Mouse (Mus musculus) mesoderm, embryonic 11.5 days (tissue): ENCODE measurements around the gene Gpr35.
"Not testable (repeated sequence)": the region's sequence is repeated elsewhere in the genome, so short reads cannot be mapped to it uniquely, and the experiment has no call there.

ENCODE experiments used
- DNase-seq: peaks from one replicate; pipeline ENCODE4 v3.0.0-alpha.2; 2012; ENCODE audit warnings: low read depth, low spot score

Gene Gpr35

GRCm38 (mm10) chr1:92933611-92934010 lies 17.1 kb upstream of the Gpr35 start:
- DNase-seq, result no peak

GRCm38 (mm10) chr1:92934182-92934827 lies 16.4 kb upstream of the Gpr35 start, which contains the start of gene Capn10:
Gene Capn10, plus strand, starts transcription at chr1:92934376.
- DNase-seq, result peak; percentile 97

- DNase-seq, result no peak
These were observed 15.4 kb upstream of the Gpr35 start for GRCm38 (mm10) chr1:92935054-92935962.

- no peak for DNase-seq
These were observed 14.7 kb upstream of the Gpr35 start for GRCm38 (mm10) chr1:92935977-92936376.

- no peak for DNase-seq
These were observed 14.2 kb upstream of the Gpr35 start for GRCm38 (mm10) chr1:92936467-92936866.

- no peak for DNase-seq
These were observed 12.9 kb upstream of the Gpr35 start for GRCm38 (mm10) chr1:92937797-92938196.

GRCm38 (mm10) chr1:92939746-92940145 lies 10.9 kb upstream of the Gpr35 start:
- DNase-seq, result no peak

- no peak for DNase-seq
These were observed 7.3 kb upstream of the Gpr35 start for GRCm38 (mm10) chr1:92943219-92943989.

GRCm38 (mm10) chr1:92947966-92948365 lies 2.7 kb upstream of the Gpr35 start:
- no peak for DNase-seq

GRCm38 (mm10) chr1:92949426-92949825 lies 1.2 kb upstream of the Gpr35 start:
- peak; percentile 18 for DNase-seq

GRCm38 (mm10) chr1:92953641-92954040 lies 3.0 kb downstream of the Gpr35 start:
- no peak for DNase-seq

GRCm38 (mm10) chr1:92956571-92957335 lies 6.1 kb downstream of the Gpr35 start:
- not testable (repeated sequence) for DNase-seq

GRCm38 (mm10) chr1:92958999-92959398 lies 8.3 kb downstream of the Gpr35 start:
- DNase-seq, result no peak

- DNase-seq, result not testable (repeated sequence)
These were observed 20.1 kb downstream of the Gpr35 start for GRCm38 (mm10) chr1:92970791-92971190.

- no peak for DNase-seq
These were observed 21.5 kb downstream of the Gpr35 start for GRCm38 (mm10) chr1:92971879-92972795.

GRCm38 (mm10) chr1:92972854-92973253 lies 22.2 kb downstream of the Gpr35 start:
- no peak for DNase-seq

- DNase-seq, result no peak
These were observed 25.5 kb downstream of the Gpr35 start for GRCm38 (mm10) chr1:92976141-92976566.

- DNase-seq, result no peak
These were observed 28.0 kb downstream of the Gpr35 start for GRCm38 (mm10) chr1:92978645-92979044.

GRCm38 (mm10) chr1:92979073-92979602 lies 28.5 kb downstream of the Gpr35 start:
- no peak for DNase-seq
